Mouse (Mus musculus): Measurements from ENCODE around the gene Pla2g12b.

The Pla2g12b gene

GRCm38 (mm10) chr10:59465546-59465945, 62.1 kb downstream of the Pla2g12b start:
- DNase-seq (ENCODE audit: low read depth in 1 of 2, low spot score in 2 of 2): no peak

- DNase-seq (ENCODE audit: low read depth in 1 of 2, low spot score in 2 of 2): no peak
These were observed 63.2 kb downstream of the Pla2g12b start for GRCm38 (mm10) chr10:59466626-59467025.

- no peak for DNase-seq (ENCODE audit: low read depth in 1 of 2, low spot score in 2 of 2)
These were observed 63.8 kb downstream of the Pla2g12b start for GRCm38 (mm10) chr10:59467297-59467696.

DNA sequence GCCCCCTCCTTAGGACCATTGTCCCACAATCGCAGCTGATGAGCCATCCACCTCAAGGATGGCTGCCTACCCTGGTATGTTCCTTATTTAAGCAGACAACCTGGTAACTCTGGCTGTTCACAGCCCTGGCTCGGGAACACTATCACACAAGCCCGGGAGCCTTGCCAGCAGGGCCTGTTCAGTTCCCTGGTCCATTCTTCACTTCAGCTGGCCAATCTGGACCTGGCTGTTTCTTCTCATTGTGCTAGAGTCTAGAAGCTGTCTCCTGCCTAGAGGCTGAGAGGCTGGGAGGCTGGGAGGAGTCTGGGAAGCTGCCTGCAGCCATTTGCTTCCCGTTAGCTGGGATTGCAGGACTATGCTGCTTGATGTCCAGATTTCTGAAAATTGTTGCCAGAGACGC, 67.0 kb downstream of the Pla2g12b start:
- no peak for DNase-seq (ENCODE audit: low read depth in 1 of 2, low spot score in 2 of 2)

Data from monocyte, adult 2 months (primary cell).